Mouse (Mus musculus) ES-Bruce4 (cell line): Measurements from ENCODE around the gene Srp54c.

Experiments
- CTCF ChIP-seq: IDR thresholded peaks from one replicate; pipeline ENCODE4 v1.8.1; 2011; ENCODE audit warnings: low read depth, low read length
- POLR2A ChIP-seq: IDR thresholded peaks from one replicate; pipeline ENCODE4 v1.8.1; 2011; ENCODE audit warnings: low read length; ENCODE audit not compliant: insufficient read depth

DNA sequence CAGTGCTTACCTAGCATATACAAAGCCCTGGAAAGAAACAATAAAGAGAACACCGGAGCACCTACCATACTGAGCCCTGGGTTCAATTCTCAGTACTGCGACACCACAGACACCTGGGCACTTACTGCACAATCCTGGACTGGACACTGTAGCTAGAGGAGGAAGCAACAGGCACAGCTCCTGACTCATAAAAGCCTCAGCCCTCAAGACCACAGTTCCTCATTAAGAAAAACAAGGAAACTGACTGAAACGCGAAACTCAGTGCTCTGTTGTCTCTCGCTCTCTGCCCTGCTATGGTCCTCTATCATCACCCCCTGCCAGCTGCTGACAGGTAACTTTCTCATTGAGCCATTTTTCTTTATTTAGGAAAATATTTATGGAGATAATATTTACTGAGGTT is 69.4 kb downstream of the Srp54c start, which contains the start of gene 1110008L16Rik:
- no peak for TF ChIP-seq CTCF
- TF ChIP-seq POLR2A = no peak
